Mouse (Mus musculus) C2C12 (cell line): ENCODE measurements around the gene Ldhd. TPM values are rescaled to one million over a fixed set of nuclear protein-coding genes. Genes with fewer than 3 reads are reported as not detected.

Source experiments
- H3K27me3 ChIP-seq: one replicate; pipeline ENCODE4 v1.6.1; 2011; ENCODE audit not compliant: control insufficient read depth, insufficient read depth, insufficient read length
- H3K36me3 ChIP-seq: one replicate; pipeline ENCODE4 v1.6.1; 2011; ENCODE audit not compliant: control insufficient read depth, insufficient read depth
- H3K4me3 ChIP-seq: one replicate; pipeline ENCODE4 v1.5.1; 2011; ENCODE audit warnings: mild to moderate bottlenecking, control low read depth; ENCODE audit not compliant: poor library complexity, insufficient read depth, severe bottlenecking
- H3K79me2 ChIP-seq: one replicate; pipeline ENCODE4 v1.6.1; 2011; ENCODE audit not compliant: control insufficient read depth, insufficient read depth
- H3K79me3 ChIP-seq: one replicate; pipeline ENCODE4 v1.6.1; 2011; ENCODE audit warnings: low read depth, control low read depth
- H3ac ChIP-seq: one replicate; pipeline ENCODE3; 2011; ENCODE audit warnings: low read depth; ENCODE audit not compliant: control insufficient read depth, insufficient read length
- CEBPB ChIP-seq: IDR thresholded peaks from one replicate; pipeline ENCODE4 v1.6.1; 2011; ENCODE audit warnings: low read depth, mild to moderate bottlenecking, control low read depth, moderate library complexity
- CTCF ChIP-seq: IDR thresholded peaks from one replicate; pipeline ENCODE4 v1.5.1; 2011; ENCODE audit not compliant: control insufficient read depth, insufficient read depth, insufficient read length
- FOSL1 ChIP-seq: IDR thresholded peaks from one replicate; pipeline ENCODE4 v1.8.0; 2011; ENCODE audit warnings: mild to moderate bottlenecking, low read length; ENCODE audit not compliant: poor library complexity, insufficient read depth, severe bottlenecking
- MAX ChIP-seq: IDR thresholded peaks from one replicate; pipeline ENCODE4 v1.6.1; 2011; ENCODE audit warnings: mild to moderate bottlenecking, control low read depth
- MYOD1 ChIP-seq: IDR thresholded peaks from one replicate; pipeline ENCODE4 v1.6.1; 2011; ENCODE audit warnings: low read depth; ENCODE audit not compliant: control insufficient read depth, insufficient read length
- MYOG ChIP-seq: IDR thresholded peaks from one replicate; pipeline ENCODE4 v1.6.1; 2011; ENCODE audit not compliant: control insufficient read depth, insufficient read length; ENCODE audit errors: extremely low read depth
- USF1 ChIP-seq: IDR thresholded peaks from one replicate; pipeline ENCODE4 v1.6.1; 2011; ENCODE audit warnings: low read depth, mild to moderate bottlenecking, control low read depth, moderate library complexity
- polyA plus RNA-seq: library from polyadenylated mRNA; unstranded; fragments of >200 nt; fragmentation: generic; extraction: Trizol; gene quantifications from one replicate; pipeline ENCODE4 v1.2.1, GENCODE M21; 2012; ENCODE audit warnings: missing spikeins

Ldhd gene
- polyA plus RNA-seq, 1 experiment = 0.06 TPM

GRCm38 (mm10) chr8:111658819-111659423 is 28.7 kb upstream of the Ldhd start:
- Histone ChIP-seq H3K4me3 (no peak overlapping the region), H3K79me3 (peaks cover 19% of the 10 kb centered on the region), H3K36me3 (no peaks in the 10 kb centered on the region), H3ac (no peak overlapping the region), H3K79me2 (peaks cover 53% of the 10 kb centered on the region), H3K27me3 (no peaks in the 10 kb centered on the region)
- TF ChIP-seq MYOG (no peak), USF1 (no peak), FOSL1 (no peak), CTCF (no peak), CEBPB (no peak), MAX (no peak), MYOD1 (no peak)

DNA sequence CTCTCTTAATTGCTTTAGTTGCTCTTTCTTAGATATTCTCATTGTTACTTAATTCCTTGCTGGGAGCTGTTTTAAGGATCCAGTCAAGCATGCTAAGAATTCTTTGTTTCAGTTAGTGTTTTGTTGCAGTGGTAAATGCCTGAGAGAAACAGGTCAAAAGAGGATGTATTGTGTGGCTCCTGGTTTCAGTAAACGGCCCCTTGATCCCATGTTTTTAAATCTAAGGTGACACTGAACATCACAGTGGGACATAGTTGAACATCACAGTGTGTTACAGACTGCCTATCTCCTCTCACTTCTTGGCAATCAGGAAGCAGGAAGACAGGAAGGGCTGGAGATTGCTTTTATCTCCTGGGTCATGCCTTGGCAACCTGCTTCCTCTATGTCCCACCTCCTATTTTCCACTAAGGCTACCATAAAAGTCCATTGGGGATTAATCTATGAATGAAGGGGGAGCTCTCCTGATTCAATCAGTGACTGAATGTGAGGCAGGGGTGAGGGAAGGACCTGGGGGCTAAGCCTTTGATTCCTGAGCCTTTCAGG is 27.2 kb upstream of the Ldhd start:
- Histone ChIP-seq H3K36me3 (no peaks in the 10 kb centered on the region), H3K27me3 (no peaks in the 10 kb centered on the region), H3K4me3 (no peak overlapping the region), H3ac (no peak overlapping the region), H3K79me3 (peaks cover 26% of the 10 kb centered on the region), H3K79me2 (peaks cover 69% of the 10 kb centered on the region)
- TF ChIP-seq FOSL1 = no peak
- no peak for TF ChIP-seq CTCF
- no peak for TF ChIP-seq MYOG
- no peak for TF ChIP-seq MAX
- TF ChIP-seq CEBPB = no peak
- TF ChIP-seq MYOD1 = no peak
- no peak for TF ChIP-seq USF1

DNA sequence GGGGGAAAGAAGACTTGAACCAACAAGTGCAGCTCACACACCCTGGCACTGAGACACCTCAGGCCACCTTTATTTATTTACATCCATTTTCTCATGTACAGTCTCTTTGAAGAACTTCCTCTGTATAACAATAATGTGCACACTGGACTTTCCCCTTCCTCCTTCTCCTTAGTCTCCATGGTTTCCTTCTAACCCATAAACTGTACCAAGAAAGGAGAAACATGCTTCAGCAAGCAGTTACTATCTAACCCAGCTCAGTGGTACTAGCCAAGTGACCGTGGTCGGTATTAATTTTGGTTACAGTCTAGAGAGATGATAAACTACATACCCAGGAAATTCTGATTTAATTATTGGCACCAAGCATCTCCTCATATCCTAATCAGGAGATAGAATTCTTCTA is 23.4 kb upstream of the Ldhd start:
- no peak overlapping the region for H3K4me3 ChIP-seq
- TF ChIP-seq MAX (no peak), CTCF (no peak), MYOG (no peak), FOSL1 (no peak), USF1 (no peak), MYOD1 (no peak), CEBPB (no peak)

DNA sequence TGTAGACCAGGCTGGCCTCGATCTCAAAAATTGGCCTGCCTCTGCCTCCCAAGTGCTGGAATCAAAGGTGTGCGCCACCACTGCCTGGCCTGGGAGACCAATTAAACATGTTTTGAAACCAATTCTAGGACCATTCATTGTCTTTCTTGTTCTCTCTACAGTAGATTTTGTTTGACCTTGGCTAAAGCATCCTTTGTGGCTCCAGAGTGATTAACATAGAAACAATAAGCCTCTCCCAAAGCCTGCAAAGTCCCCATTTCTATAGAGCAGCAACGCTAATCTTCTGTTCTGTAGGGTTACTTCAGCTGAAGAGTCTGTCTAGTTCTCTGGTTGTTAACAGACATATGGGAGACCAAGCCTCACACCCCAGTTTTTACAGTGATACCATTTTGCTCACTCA is 20.5 kb upstream of the Ldhd start:
- Histone ChIP-seq H3K79me2 (peaks cover 98% of the 10 kb centered on the region), H3K79me3 (peaks cover 55% of the 10 kb centered on the region), H3ac (no peak overlapping the region), H3K4me3 (no peak overlapping the region), H3K27me3 (no peaks in the 10 kb centered on the region), H3K36me3 (peaks cover 3% of the 10 kb centered on the region)
- TF ChIP-seq CEBPB (no peak), MAX (no peak), CTCF (no peak), MYOD1 (no peak), FOSL1 (no peak), MYOG (no peak), USF1 (no peak)

More for the DNA sequence above, 23.4 kb upstream of the Ldhd start:
- H3K79me3 ChIP-seq = peaks cover 42% of the 10 kb centered on the region
- H3K27me3 ChIP-seq = no peaks in the 10 kb centered on the region
- no peak overlapping the region for H3ac ChIP-seq
- H3K36me3 ChIP-seq = no peaks in the 10 kb centered on the region
- peaks cover 95% of the 10 kb centered on the region for H3K79me2 ChIP-seq

GRCm38 (mm10) chr8:111648834-111649233 is 18.7 kb upstream of the Ldhd start:
- Histone ChIP-seq H3K79me3 (peaks cover 50% of the 10 kb centered on the region), H3K79me2 (peaks cover 88% of the 10 kb centered on the region), H3K27me3 (no peaks in the 10 kb centered on the region), H3ac (no peak overlapping the region), H3K4me3 (no peak overlapping the region), H3K36me3 (peaks cover 3% of the 10 kb centered on the region)
- no peak for TF ChIP-seq USF1
- TF ChIP-seq MAX = no peak
- no peak for TF ChIP-seq CTCF

GRCm38 (mm10) chr8:111645715-111646114 is 15.5 kb upstream of the Ldhd start:
- Histone ChIP-seq H3K4me3 (no peak overlapping the region), H3K27me3 (no peaks in the 10 kb centered on the region), H3ac (no peak overlapping the region), H3K79me2 (peaks cover 59% of the 10 kb centered on the region), H3K36me3 (peaks cover 3% of the 10 kb centered on the region), H3K79me3 (peaks cover 38% of the 10 kb centered on the region)
- no peak for TF ChIP-seq MAX
- no peak for TF ChIP-seq MYOG
- TF ChIP-seq CTCF = no peak
- no peak for TF ChIP-seq CEBPB
- no peak for TF ChIP-seq MYOD1
- no peak for TF ChIP-seq FOSL1
- no peak for TF ChIP-seq USF1
